Mouse (Mus musculus): ENCODE data around the gene Samhd1. TPM values are rescaled to one million over a fixed set of nuclear protein-coding genes. Genes with fewer than 3 reads are reported as not detected.

Gene Samhd1
- total and polyA plus RNA-seq, 3 experiments = 32.8 to 79.5 (median 67.9) TPM

GRCm38 (mm10) chr2:157141962-157142361 lies 6.9 kb upstream of the Samhd1 start:
- Histone ChIP-seq H3K27ac (ENCODE audit: insufficient read depth, low read depth) (no peak overlapping the region), H3K4me2 (ENCODE audit: insufficient read depth, low read depth, poor library complexity, severe bottlenecking) (no peak overlapping the region), H3K4me3 (replicated peaks in 1 of 3; ENCODE audit: low read depth in 2 of 3, low read length in 2 of 3, poor library complexity in 1 of 3) (no peak overlapping the region), H3K9me3 (replicated peaks; ENCODE audit: low read length) (peaks cover 8% of the 10 kb centered on the region), H3K4me1 (ENCODE audit: control insufficient read depth in 1 of 2, insufficient read depth in 2 of 2) (peaks cover 7 to 29% of the 10 kb centered on the region in 2 experiments; a peak in 3 of 4 replicates), H3K79me2 (replicated peaks; ENCODE audit: control insufficient read depth, extremely low read depth, insufficient read depth, poor library complexity, severe bottlenecking) (no peaks in the 10 kb centered on the region), H3K36me3 (replicated peaks in 1 of 2; ENCODE audit: control insufficient read depth in 1 of 2, insufficient read depth in 1 of 2, low read length in 1 of 2) (peaks cover 6 to 24% of the 10 kb centered on the region in 2 experiments), H3K27me3 (replicated peaks) (no peaks in the 10 kb centered on the region), H3K9ac (ENCODE audit: insufficient read depth, low read depth) (no peak overlapping the region)
- no peak for DNase-seq (ENCODE audit: extremely low read depth)
- no peak for TF ChIP-seq USF2 (conservative IDR thresholded peaks at IDR 0.05; ENCODE audit: low read depth, low read length)
- TF ChIP-seq MYC (IDR thresholded peaks at IDR 0.05; ENCODE audit: low read depth, low read length) = no peak
- in situ Hi-C loops (cut with MboI; ENCODE audit: low pct_ligation_motif_present, low pct_unique_long_range_greater_than_20kb, low sequenced_read_pairs) = loop anchor here (25.0 kb wide), 1 partner anchor 420 kb away; the partner anchor contains the start of genes Blcap and Nnat
- dilution Hi-C loops (cut with MboI; ENCODE audit: extremely low pct_ligation_motif_present, extremely low pct_unique_long_range_greater_than_20kb, low sequenced_read_pairs) = no loop called here

GRCm38 (mm10) chr2:157139251-157139802 lies 4.3 kb upstream of the Samhd1 start:
- Histone ChIP-seq H3K36me3 (replicated peaks in 1 of 2; ENCODE audit: control insufficient read depth in 1 of 2, insufficient read depth in 1 of 2, low read length in 1 of 2) (peaks cover 0 to 3% of the 10 kb centered on the region in 2 experiments), H3K79me2 (replicated peaks; ENCODE audit: control insufficient read depth, extremely low read depth, insufficient read depth, poor library complexity, severe bottlenecking) (0 out of 2 replicates have a peak, but pooled peaks cover under 1% of the 10 kb centered on the region), H3K4me1 (ENCODE audit: control insufficient read depth in 1 of 2, insufficient read depth in 2 of 2) (peaks cover 7 to 31% of the 10 kb centered on the region in 2 experiments; a peak in 3 of 4 replicates), H3K4me3 (replicated peaks in 1 of 3; ENCODE audit: low read depth in 2 of 3, low read length in 2 of 3, poor library complexity in 1 of 3) (no peak overlapping the region), H3K27ac (ENCODE audit: insufficient read depth, low read depth) (no peak overlapping the region), H3K4me2 (ENCODE audit: insufficient read depth, low read depth, poor library complexity, severe bottlenecking) (no peak overlapping the region), H3K27me3 (replicated peaks) (no peaks in the 10 kb centered on the region), H3K9me3 (replicated peaks; ENCODE audit: low read length) (peaks cover 8% of the 10 kb centered on the region), H3K9ac (ENCODE audit: insufficient read depth, low read depth) (no peak overlapping the region)
- in situ Hi-C loops (cut with MboI; ENCODE audit: low pct_ligation_motif_present, low pct_unique_long_range_greater_than_20kb, low sequenced_read_pairs) (loop anchor here (10.0 to 25.0 kb wide), 2 partner anchors 45 to 423 kb away; partner anchors contain the start of genes Blcap and Nnat), dilution Hi-C loops (cut with MboI; ENCODE audit: extremely low pct_ligation_motif_present, extremely low pct_unique_long_range_greater_than_20kb, low sequenced_read_pairs) (no loop called here)
- TF ChIP-seq PAX5 (IDR thresholded peaks at IDR 0.05; ENCODE audit: low read length) = no peak
- no peak for TF ChIP-seq UBTF (IDR thresholded peaks at IDR 0.05; ENCODE audit: low read depth, low read length)
- TF ChIP-seq GABPA (IDR thresholded peaks at IDR 0.05; ENCODE audit: insufficient replicate concordance, low read depth, low read length) = no peak
- no peak for TF ChIP-seq BHLHE40 (IDR thresholded peaks at IDR 0.05; ENCODE audit: low read depth, low read length)
- no peak for TF ChIP-seq POLR2A (IDR thresholded peaks at IDR 0.05; ENCODE audit: low read depth, low read length)
- no peak for TF ChIP-seq TCF12 (IDR thresholded peaks at IDR 0.05; ENCODE audit: low read depth, low read length)
- DNase-seq (ENCODE audit: extremely low read depth) = no peak

GRCm38 (mm10) chr2:157138808-157139207 lies 3.7 kb upstream of the Samhd1 start:
- H3K36me3 ChIP-seq (replicated peaks in 1 of 2; ENCODE audit: control insufficient read depth in 1 of 2, insufficient read depth in 1 of 2, low read length in 1 of 2) = no peaks in the 10 kb centered on the region
- peaks cover 6% of the 10 kb centered on the region for H3K79me2 ChIP-seq (replicated peaks; ENCODE audit: control insufficient read depth, extremely low read depth, insufficient read depth, poor library complexity, severe bottlenecking)
- dilution Hi-C loops (cut with MboI; ENCODE audit: extremely low pct_ligation_motif_present, extremely low pct_unique_long_range_greater_than_20kb, low sequenced_read_pairs) = no loop called here

More at GRCm38 (mm10) chr2:157138808-157139207, 3.7 kb upstream of the Samhd1 start:
- DNase-seq (ENCODE audit: extremely low read depth) = no peak
- H3K27me3 ChIP-seq (replicated peaks) = no peaks in the 10 kb centered on the region
- no peak overlapping the region for H3K4me2 ChIP-seq (ENCODE audit: insufficient read depth, low read depth, poor library complexity, severe bottlenecking)
- peaks cover 8% of the 10 kb centered on the region for H3K9me3 ChIP-seq (replicated peaks; ENCODE audit: low read length)
- peaks cover 7 to 31% of the 10 kb centered on the region in 2 experiments; a peak in 3 of 4 replicates for H3K4me1 ChIP-seq (ENCODE audit: control insufficient read depth in 1 of 2, insufficient read depth in 2 of 2)
- H3K9ac ChIP-seq (ENCODE audit: insufficient read depth, low read depth) = no peak overlapping the region
- TF ChIP-seq POLR2A (IDR thresholded peaks at IDR 0.05; ENCODE audit: low read depth, low read length) = no peak
- 0 out of 2 replicates have a peak, but pooled peaks have one; percentile 14 for TF ChIP-seq CHD2 (IDR thresholded peaks at IDR 0.05; ENCODE audit: low read length)
- no peak for TF ChIP-seq MAZ (IDR thresholded peaks at IDR 0.05; ENCODE audit: low read depth, low read length)
- H3K4me3 ChIP-seq (replicated peaks in 1 of 3; ENCODE audit: low read depth in 2 of 3, low read length in 2 of 3, poor library complexity in 1 of 3) = no peak overlapping the region
- H3K27ac ChIP-seq (ENCODE audit: insufficient read depth, low read depth) = 0 out of 2 replicates have a peak overlapping the region, but pooled peaks have one; percentile 12
- in situ Hi-C loops (cut with MboI; ENCODE audit: low pct_ligation_motif_present, low pct_unique_long_range_greater_than_20kb, low sequenced_read_pairs) = loop anchor here (10.0 to 25.0 kb wide), 2 partner anchors 46 to 423 kb away; partner anchors contain the start of genes Blcap and Nnat

All from CH12.LX (cell line).